Mouse (Mus musculus) liver, embryonic 15.5 days (tissue): ENCODE results near the gene Prl2b1. TPM values are rescaled to one million over a fixed set of nuclear protein-coding genes. Genes with fewer than 3 reads are reported as not detected.

ENCODE experiments used
- ATAC-seq: fragments of 200-750 bp; cut with Nextera tagmentation; 2 replicates; pipeline ENCODE4 v1.8.0; 2017; ENCODE audit warnings: moderate number of reproducible peaks, mild to moderate bottlenecking, moderate library complexity; ENCODE audit not compliant: insufficient read depth
- H3K27ac ChIP-seq: fragments of 300-500 bp; sonication (generic); replicated peaks from 2 replicates; pipeline ENCODE4 v1.5.1; 2015; ENCODE audit warnings: mild to moderate bottlenecking, inconsistent platforms
- H3K27me3 ChIP-seq: fragments of 300-500 bp; sonication (generic); 2 replicates; pipeline ENCODE4 v1.6.1; 2015; ENCODE audit warnings: mild to moderate bottlenecking, inconsistent platforms
- H3K36me3 ChIP-seq: fragments of 300-500 bp; sonication (generic); replicated peaks from 2 replicates; pipeline ENCODE4 v1.6.1; 2015; ENCODE audit warnings: moderate library complexity, mild to moderate bottlenecking, inconsistent platforms
- H3K4me1 ChIP-seq: fragments of 300-500 bp; sonication (generic); replicated peaks from 2 replicates; pipeline ENCODE4 v1.6.1; 2015; ENCODE audit warnings: inconsistent platforms
- H3K4me2 ChIP-seq: fragments of 300-500 bp; sonication (generic); 2 replicates; pipeline ENCODE4 v1.6.1; 2015; ENCODE audit warnings: moderate library complexity, mild to moderate bottlenecking, inconsistent platforms
- H3K4me3 ChIP-seq: fragments of 300-500 bp; sonication (generic); replicated peaks from 2 replicates; pipeline ENCODE4 v1.5.1; 2015; ENCODE audit warnings: mild to moderate bottlenecking, inconsistent platforms
- H3K9ac ChIP-seq: fragments of 300-500 bp; sonication (generic); 2 replicates; pipeline ENCODE4 v1.6.1; 2015; ENCODE audit warnings: moderate library complexity, mild to moderate bottlenecking, inconsistent platforms
- H3K9me3 ChIP-seq: fragments of 300-500 bp; sonication (generic); replicated peaks from 2 replicates; pipeline ENCODE4 v1.6.1; 2016; ENCODE audit warnings: inconsistent platforms
- WGBS: fragments of 180-500 bp; shearing (Covaris S2); methylation state at CpG from one replicate; pipeline ENCODE4 v1.1.7; 2015; ENCODE audit warnings: mixed read lengths; ENCODE audit not compliant: insufficient replicate concordance; 5-methylcytosine and 5-hydroxymethylcytosine counted together
- polyA plus RNA-seq: library from polyadenylated mRNA; unstranded; fragments of >200 nt; fragmentation: Nextera tagmentation; extraction: Ambion mirVana; gene quantifications from 2 replicates; pipeline ENCODE4 v1.2.1, GENCODE M21; 2015

Prl2b1 gene
- not detected in 2 replicates for polyA plus RNA-seq

DNA sequence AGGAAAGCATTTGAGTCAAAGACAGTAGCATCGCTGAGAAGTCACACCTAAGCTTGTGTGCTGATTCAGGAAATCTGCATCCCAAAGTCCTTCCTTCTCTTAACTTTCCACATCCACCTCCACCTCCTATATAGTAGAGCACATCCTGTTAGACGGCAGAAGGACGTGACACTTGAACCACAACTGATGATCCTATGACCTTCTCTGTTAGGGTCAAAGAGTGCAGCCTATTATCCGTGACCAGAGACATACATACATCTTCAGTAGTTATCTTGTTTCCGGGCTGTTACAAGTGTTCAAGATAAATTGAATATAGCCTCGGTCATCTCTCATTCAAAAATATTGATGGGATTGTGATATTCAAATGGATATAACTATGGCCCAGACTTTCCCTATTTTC is at the start of gene Prl2b1:
Gene Prl2b1 (minus strand): TSS at position 101 of the 400 bp plus-strand sequence.
- no peak within 1 kb of the TSS for H3K4me2 ChIP-seq
- no peaks in the 10 kb centered on the region for H3K4me1 ChIP-seq
- no peak within 1 kb of the TSS for H3K27ac ChIP-seq
- 54% methylated on average over 6 of the region's 6 CpGs for WGBS
- no peak within 1 kb of the TSS for H3K4me3 ChIP-seq
- ATAC-seq, result no peak
- no peaks in the 10 kb centered on the region for H3K27me3 ChIP-seq
- H3K9me3 ChIP-seq, result no peaks in the 10 kb centered on the region
- H3K9ac ChIP-seq, result no peak within 1 kb of the TSS
- no peaks in the 10 kb centered on the region for H3K36me3 ChIP-seq

DNA sequence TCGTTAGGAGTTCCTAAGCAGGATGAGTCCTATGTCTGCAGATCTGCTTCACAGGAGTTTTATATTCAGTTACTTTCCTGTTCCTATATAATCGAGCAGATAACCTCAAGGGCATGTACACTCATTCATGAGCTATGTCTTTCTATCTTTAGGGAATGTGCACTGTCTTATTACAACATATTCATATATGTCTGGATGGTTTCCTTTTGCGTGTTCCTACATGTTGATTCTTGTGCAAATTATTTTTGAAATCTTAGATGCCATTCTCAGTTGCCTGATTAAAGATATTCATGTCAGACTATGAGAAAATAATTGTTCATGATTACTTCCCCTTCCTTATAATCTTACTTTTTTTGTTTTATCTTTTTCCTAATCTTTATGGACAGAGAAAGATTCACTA is 47.9 kb upstream of the Prl2b1 start, which contains the start of gene Prl8a6:
Gene Prl8a6 (minus strand): TSS at position 101 of the 400 bp plus-strand sequence.
- ATAC-seq, result no peak
- Histone ChIP-seq H3K27me3 (no peaks in the 10 kb centered on the region), H3K27ac (no peak within 1 kb of the TSS), H3K4me1 (no peaks in the 10 kb centered on the region), H3K9ac (no peak within 1 kb of the TSS), H3K4me2 (no peak within 1 kb of the TSS), H3K36me3 (no peaks in the 10 kb centered on the region), H3K9me3 (no peaks in the 10 kb centered on the region), H3K4me3 (no peak within 1 kb of the TSS)
- 65% methylated on average over 3 of the region's 3 CpGs for WGBS

DNA sequence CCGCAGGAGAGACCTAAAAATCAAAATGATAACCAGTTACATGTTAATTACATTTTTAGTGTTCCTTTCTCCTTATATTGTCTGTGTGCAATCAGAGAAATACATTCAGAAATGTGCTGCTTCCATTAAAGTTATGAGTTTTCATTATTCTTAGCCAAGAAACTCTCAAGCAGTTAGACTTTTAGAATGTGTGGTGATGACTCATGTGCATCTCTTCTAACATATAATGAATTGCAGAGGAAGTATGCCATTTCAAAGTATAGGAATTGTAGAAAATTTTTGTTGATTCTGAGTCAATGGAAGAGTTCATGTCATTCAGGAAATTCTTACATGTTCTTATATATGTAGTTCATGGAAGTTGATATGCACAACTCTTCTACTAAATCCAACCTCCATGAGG is 42.5 kb upstream of the Prl2b1 start:
- Histone ChIP-seq H3K27ac (no peak overlapping the region), H3K27me3 (no peaks in the 10 kb centered on the region), H3K36me3 (no peaks in the 10 kb centered on the region), H3K4me2 (no peak overlapping the region), H3K4me1 (no peaks in the 10 kb centered on the region), H3K9me3 (no peaks in the 10 kb centered on the region), H3K4me3 (no peak overlapping the region), H3K9ac (no peak overlapping the region)
- WGBS, result 53% methylated on average over 1 of the region's 1 CpGs
- no peak for ATAC-seq

DNA sequence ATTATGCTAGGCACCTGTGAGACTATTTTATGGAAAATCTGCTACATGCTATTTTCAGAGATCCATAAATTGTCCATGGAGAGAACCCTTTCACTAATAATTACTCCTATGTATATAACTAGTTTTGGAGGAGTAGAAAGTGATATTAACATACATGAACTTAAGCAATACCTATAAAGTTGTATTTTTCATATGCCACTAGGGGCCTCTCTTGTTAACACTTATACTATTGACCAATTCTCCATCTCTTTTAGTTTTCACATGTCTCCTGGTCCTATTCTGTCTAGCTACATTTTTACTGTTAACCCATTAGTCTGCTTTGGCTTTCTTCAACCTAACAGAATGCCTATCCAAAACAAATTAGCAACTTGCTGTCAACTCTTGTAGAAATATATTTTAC is 23.0 kb upstream of the Prl2b1 start:
- H3K27ac ChIP-seq, result no peak overlapping the region
- no peak overlapping the region for H3K9ac ChIP-seq
- no peak for ATAC-seq
- H3K4me2 ChIP-seq, result no peak overlapping the region
- H3K4me1 ChIP-seq, result no peaks in the 10 kb centered on the region
- H3K9me3 ChIP-seq, result no peaks in the 10 kb centered on the region
- no peak overlapping the region for H3K4me3 ChIP-seq
- H3K27me3 ChIP-seq, result no peaks in the 10 kb centered on the region
- no peaks in the 10 kb centered on the region for H3K36me3 ChIP-seq

DNA sequence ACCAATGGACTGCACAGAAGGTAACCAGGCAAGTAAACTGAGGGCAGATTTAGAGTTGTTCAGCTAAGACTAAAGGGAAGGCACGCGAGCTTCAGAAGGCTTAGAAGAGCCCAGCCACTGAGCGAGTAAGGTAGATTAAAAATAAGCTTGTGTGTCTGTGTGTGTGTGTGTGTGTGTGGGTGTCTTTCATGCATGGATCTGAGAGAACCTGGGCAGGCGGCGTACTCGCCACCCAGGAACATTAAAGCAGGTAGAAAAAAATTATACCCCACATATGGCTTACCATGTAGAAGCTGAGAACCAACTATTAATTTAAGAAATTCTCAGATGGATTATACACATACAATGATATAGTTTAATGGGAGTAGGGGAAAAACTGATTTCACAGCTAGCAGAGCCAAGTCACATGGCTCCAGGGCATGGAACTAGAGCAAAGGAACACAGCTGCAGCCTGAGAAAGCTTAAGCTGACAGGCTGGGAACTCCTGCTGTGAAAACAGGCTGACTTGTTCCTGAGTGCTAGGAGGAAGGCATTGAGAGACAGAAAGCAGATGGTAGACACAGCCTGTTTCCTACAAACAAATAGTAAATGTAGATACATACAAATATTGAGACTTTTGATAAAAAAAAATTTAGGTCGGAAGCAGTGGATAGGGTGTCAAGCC is 8.5 kb upstream of the Prl2b1 start:
- no peak overlapping the region for H3K9ac ChIP-seq
- no peak overlapping the region for H3K4me2 ChIP-seq
- no peaks in the 10 kb centered on the region for H3K9me3 ChIP-seq
- no peak overlapping the region for H3K4me3 ChIP-seq
- WGBS, result 68% methylated on average over 7 of the region's 7 CpGs
- H3K36me3 ChIP-seq, result no peaks in the 10 kb centered on the region
- no peak overlapping the region for H3K27ac ChIP-seq
- no peaks in the 10 kb centered on the region for H3K27me3 ChIP-seq
- no peak for ATAC-seq
- H3K4me1 ChIP-seq, result no peaks in the 10 kb centered on the region

DNA sequence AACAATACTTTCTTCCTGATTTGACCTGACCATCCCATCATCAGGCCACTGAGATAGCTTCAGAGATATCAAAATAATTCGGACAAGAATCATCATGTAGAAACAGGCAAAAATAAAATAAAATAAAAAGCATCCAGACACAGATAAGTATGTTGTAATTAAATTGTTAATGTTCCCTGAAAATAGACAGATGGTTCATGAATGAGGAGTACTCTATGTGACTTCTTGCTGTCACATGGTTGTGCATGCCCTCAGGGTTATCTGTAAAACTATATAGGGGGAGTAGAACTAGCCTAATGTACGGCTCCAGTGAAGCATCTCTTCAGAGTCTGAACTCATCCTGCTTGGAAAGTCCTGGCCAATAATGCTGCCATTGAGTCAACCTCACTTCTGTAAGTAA is 45.3 kb downstream of the Prl2b1 start, which contains the start of gene Prl8a2:
Gene Prl8a2 (plus strand): TSS at position 301 of the 400 bp plus-strand sequence.
- Histone ChIP-seq H3K36me3 (no peaks in the 10 kb centered on the region), H3K9ac (no peak within 1 kb of the TSS), H3K4me2 (no peak within 1 kb of the TSS), H3K27ac (no peak within 1 kb of the TSS), H3K9me3 (no peaks in the 10 kb centered on the region), H3K27me3 (no peaks in the 10 kb centered on the region), H3K4me3 (no peak within 1 kb of the TSS), H3K4me1 (no peaks in the 10 kb centered on the region)
- ATAC-seq, result no peak
- WGBS, result 33% methylated on average over 2 of the region's 2 CpGs

DNA sequence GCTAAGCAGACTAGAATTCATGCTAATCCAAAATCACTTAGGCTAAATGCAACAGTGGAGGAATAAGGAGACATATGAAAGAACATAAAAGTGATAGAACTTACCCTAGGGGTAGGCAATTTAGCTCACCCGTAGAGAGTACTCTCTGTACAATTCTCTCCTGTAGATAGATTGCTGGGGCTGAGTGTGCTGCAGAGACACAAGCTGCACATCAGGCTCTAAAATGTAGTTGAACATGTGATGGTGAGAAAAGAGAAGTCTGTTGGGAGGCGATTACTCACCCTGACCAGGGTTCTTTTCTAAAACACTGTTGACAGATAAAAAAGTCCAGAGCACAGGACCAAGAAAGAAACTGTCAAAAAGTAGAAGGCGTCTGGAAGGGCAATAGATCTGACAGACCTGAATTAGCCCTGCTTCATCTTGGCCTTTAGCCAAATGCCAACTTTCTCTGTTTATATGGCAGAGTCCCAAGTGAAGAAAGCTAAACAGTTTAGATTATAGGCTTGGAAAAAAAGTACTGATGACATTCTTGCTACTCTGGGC is 47.8 kb downstream of the Prl2b1 start:
- no peaks in the 10 kb centered on the region for H3K36me3 ChIP-seq
- no peak overlapping the region for H3K9ac ChIP-seq
- H3K9me3 ChIP-seq, result no peaks in the 10 kb centered on the region
- no peak overlapping the region for H3K27ac ChIP-seq
- no peak overlapping the region for H3K4me2 ChIP-seq
- no peaks in the 10 kb centered on the region for H3K27me3 ChIP-seq
- no peak for ATAC-seq
- 50% methylated on average over 3 of the region's 3 CpGs for WGBS
- H3K4me1 ChIP-seq, result no peaks in the 10 kb centered on the region
- no peak overlapping the region for H3K4me3 ChIP-seq

DNA sequence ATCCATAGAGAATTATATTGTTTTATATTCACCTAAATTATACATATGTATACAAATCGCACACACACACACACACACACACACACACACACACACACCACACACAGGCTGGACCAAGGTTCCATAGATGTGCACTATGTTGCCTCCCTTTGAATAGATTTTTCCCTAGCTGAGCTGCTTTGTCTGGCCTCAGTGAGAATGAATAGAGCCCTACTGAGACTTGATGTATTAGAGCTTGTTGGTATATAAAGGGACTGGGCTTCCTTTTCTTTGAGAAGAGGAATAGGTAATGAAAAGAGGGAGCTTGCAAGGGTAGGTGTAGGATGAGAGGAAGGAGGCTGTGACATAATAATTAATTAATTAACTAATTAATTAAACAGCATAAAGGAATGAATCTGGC is 55.7 kb downstream of the Prl2b1 start:
- 50% methylated on average over 1 of the region's 1 CpGs for WGBS
- Histone ChIP-seq H3K4me2 (no peak overlapping the region), H3K27ac (no peak overlapping the region), H3K27me3 (no peaks in the 10 kb centered on the region), H3K4me3 (no peak overlapping the region), H3K36me3 (no peaks in the 10 kb centered on the region), H3K9me3 (no peaks in the 10 kb centered on the region), H3K4me1 (no peaks in the 10 kb centered on the region), H3K9ac (no peak overlapping the region)
- ATAC-seq, result no peak

Other genes starting within 250 kb of the Prl2b1 start
- gene Prl3d3, start 234.1 kb downstream of the Prl2b1 start, polyA plus RNA-seq, result not detected in 2 replicates
- not detected in 2 replicates for gene Prl3c1, start 194.2 kb downstream of the Prl2b1 start, polyA plus RNA-seq
- not detected in 2 replicates for gene Prl3b1, start 149.0 kb downstream of the Prl2b1 start, polyA plus RNA-seq
- gene Prl3a1, start 131.4 kb downstream of the Prl2b1 start, polyA plus RNA-seq, result not detected in 2 replicates
- not detected in 2 replicates for gene Prl6a1, start 78.2 kb downstream of the Prl2b1 start, polyA plus RNA-seq
- not detected in 2 replicates for gene Prl8a2, start 45.2 kb downstream of the Prl2b1 start, polyA plus RNA-seq
- not detected in 2 replicates for gene Prl8a6, start 47.8 kb upstream of the Prl2b1 start, polyA plus RNA-seq
- gene Prl8a8, start 122.4 kb upstream of the Prl2b1 start, polyA plus RNA-seq, result not detected in 2 replicates
- not detected in 2 replicates for gene Prl8a9, start 173.8 kb upstream of the Prl2b1 start, polyA plus RNA-seq
- gene Prl8a1, start 191.3 kb upstream of the Prl2b1 start, polyA plus RNA-seq, result not detected in 2 replicates
- not detected in 2 replicates for gene Prl7b1, start 219.7 kb upstream of the Prl2b1 start, polyA plus RNA-seq